Mouse (Mus musculus) bone marrow macrophage, adult 2 months (primary cell): Measurements from ENCODE around the gene Pilra.

Experiments
- CTCF ChIP-seq: IDR thresholded peaks from 2 replicates; pipeline ENCODE4 v1.5.1; 2012; ENCODE audit warnings: low read depth, mild to moderate bottlenecking, low read length, moderate library complexity
- POLR2A ChIP-seq: IDR thresholded peaks from 2 replicates; pipeline ENCODE4 v1.6.1; 2012; ENCODE audit warnings: mild to moderate bottlenecking, low read depth, low read length, borderline replicate concordance

DNA sequence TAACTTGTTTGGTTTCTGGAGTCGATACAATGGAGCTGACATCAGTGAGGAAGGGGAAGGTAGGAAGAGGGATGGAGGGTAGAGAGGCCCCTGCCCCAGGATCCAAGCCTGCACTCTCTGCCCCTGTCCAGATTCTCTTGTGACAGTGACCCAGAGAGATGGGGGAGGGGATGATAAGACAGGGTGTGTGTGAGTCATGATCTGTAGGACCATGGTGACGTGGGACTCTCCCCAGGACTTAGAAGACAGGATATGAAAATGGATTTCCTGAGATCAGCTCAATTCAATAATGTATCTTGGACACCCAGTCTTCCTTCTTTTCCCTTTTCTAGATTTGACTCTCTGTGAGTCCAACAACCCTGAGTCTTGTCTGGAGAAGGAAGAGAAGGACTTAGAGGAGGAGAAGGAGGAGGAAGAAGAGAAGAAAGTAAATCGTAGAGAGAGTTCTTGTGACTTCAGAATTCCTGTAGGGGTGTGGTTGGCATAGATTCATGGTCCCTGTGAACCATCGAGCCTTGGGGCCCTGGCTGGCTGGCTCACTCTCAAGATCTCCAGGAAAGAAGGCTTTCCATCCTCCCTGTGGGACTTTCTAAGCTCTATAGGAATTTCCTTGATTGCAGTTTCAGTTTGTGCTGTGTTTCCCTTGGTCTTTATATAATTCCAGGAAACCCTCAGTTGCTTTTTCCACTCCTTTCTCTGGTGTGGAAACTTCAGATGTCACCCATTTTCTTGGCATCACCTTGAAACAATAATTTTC, 18.4 kb downstream of the Pilra start:
- TF ChIP-seq CTCF = no peak
- no peak for TF ChIP-seq POLR2A
